Comparison of ENCODE assay signal across 37 mouse cellular contexts in genomic region chr2:164377478-164378426, GRCm38 (mm10). TPM values are rescaled to one million over a fixed set of nuclear protein-coding genes. Genes with fewer than 3 reads are reported as not detected.
DNase-seq lines count a peak whose midpoint lies in the region; ATAC-seq and TF ChIP-seq lines count a peak whose summit lies in the region.
"Had no signal": no experiment of that assay in that cellular context is flagged by ENCODE, and none has a peak within 500 bp of the region (broad histone marks: within the 10 kb centered on the region; RNA-seq: fewer than 3 reads in every experiment).

No protein-coding gene starts in this region.

- no peak for TF ChIP-seq CTCF in kidney, postnatal 0 days (IDR thresholded peaks at IDR 0.05; ENCODE audit: low read depth)
- TF ChIP-seq CTCF in bone marrow, adult 2 months (IDR thresholded peaks at IDR 0.05; ENCODE audit: control insufficient read depth, insufficient read depth, low read length): no peak
- no peak for TF ChIP-seq CTCF in thymus, adult 2 months (IDR thresholded peaks at IDR 0.05; ENCODE audit: borderline replicate concordance, control insufficient read depth, extremely low read depth, insufficient read depth, low read length, poor library complexity)

- H3K4me1 ChIP-seq in kidney, postnatal 0 days (replicated peaks; ENCODE audit: insufficient read depth, low read length): no peaks in the 10 kb centered on the region
- H3K4me1 ChIP-seq in bone marrow, adult 2 months (ENCODE audit: control insufficient read depth, insufficient read depth, low read length): peaks cover 6% of the 10 kb centered on the region
- no peaks in the 10 kb centered on the region for H3K4me1 ChIP-seq in thymus, adult 2 months (replicated peaks; ENCODE audit: control insufficient read depth, insufficient read depth, low read length)
- H3K4me1 ChIP-seq: embryonic facial prominence, embryonic 12.5 days; forebrain, embryonic 10.5 days; hindbrain, embryonic 15.5 days; limb, embryonic 15.5 days; neural tube, embryonic 12.5 days had no signal

- intact Hi-C loops in gastrocnemius, postnatal 14 days (cut with DNase I; ENCODE audit: low total_unique reads): no loop called here

- H3K9me3 ChIP-seq in kidney, postnatal 0 days (replicated peaks; ENCODE audit: low read length): no peaks in the 10 kb centered on the region
- H3K9me3 ChIP-seq: embryonic facial prominence, embryonic 12.5 days; forebrain, embryonic 10.5 days; hindbrain, embryonic 15.5 days; limb, embryonic 15.5 days; neural tube, embryonic 12.5 days had no signal

- ATAC-seq in kidney, postnatal 0 days (replicated peaks; ENCODE audit: low FRiP score, low read depth): no peak
- 0 out of 2 replicates have a peak, but pooled peaks have one; percentile 14 for ATAC-seq in megakaryocyte-erythroid progenitor cell, adult 5-6 weeks (replicated peaks; ENCODE audit: low FRiP score, low TSS enrichment, poor library complexity, severe bottlenecking)
- ATAC-seq: forebrain, embryonic 16.5 days; inflammation-experienced regulatory T-cells, adult 6 months had no signal

- H3K36me3 ChIP-seq in kidney, postnatal 0 days (ENCODE audit: insufficient read depth, low read length): no peaks in the 10 kb centered on the region
- no peaks in the 10 kb centered on the region for H3K36me3 ChIP-seq in thymus, adult 2 months (ENCODE audit: control insufficient read depth, insufficient read depth, low read length)
- H3K36me3 ChIP-seq: embryonic facial prominence, embryonic 12.5 days; forebrain, embryonic 10.5 days; hindbrain, embryonic 15.5 days; limb, embryonic 15.5 days; neural tube, embryonic 12.5 days had no signal

- TF ChIP-seq POLR2A in bone marrow, adult 2 months (IDR thresholded peaks at IDR 0.05; ENCODE audit: borderline replicate concordance, control insufficient read depth, low read depth, low read length): no peak
- TF ChIP-seq POLR2A in thymus, adult 2 months (IDR thresholded peaks at IDR 0.05; ENCODE audit: control insufficient read depth, extremely low read depth, insufficient read depth, low read length, poor library complexity): no peak

- no peak overlapping the region for H3K27ac ChIP-seq in kidney, postnatal 0 days
- peak overlapping the region; percentile 75 for H3K27ac ChIP-seq in bone marrow, adult 2 months (ENCODE audit: control insufficient read depth, insufficient read depth, low read depth, low read length, poor library complexity)
- H3K27ac ChIP-seq in thymus, adult 2 months (ENCODE audit: control insufficient read depth, insufficient read depth, low read length): no peak overlapping the region
- H3K27ac ChIP-seq: embryonic facial prominence, embryonic 12.5 days; forebrain, embryonic 10.5 days; hindbrain, embryonic 15.5 days; layer of hippocampus, adult 2 months; limb, embryonic 15.5 days; liver, embryonic 14.5 days; neural tube, embryonic 12.5 days had no signal

- no peak overlapping the region for H3K4me3 ChIP-seq in kidney, postnatal 0 days (replicated peaks; ENCODE audit: low read depth, low read length)
- H3K4me3 ChIP-seq in bone marrow, adult 2 months (replicated peaks; ENCODE audit: control insufficient read depth, low read depth, low read length): no peak overlapping the region
- no peak overlapping the region for H3K4me3 ChIP-seq in thymus, adult 2 months (ENCODE audit: control insufficient read depth, insufficient read depth, low read length)
- H3K4me3 ChIP-seq: embryonic facial prominence, embryonic 12.5 days; forebrain, embryonic 10.5 days; hindbrain, embryonic 15.5 days; layer of hippocampus, adult 2 months; limb, embryonic 15.5 days; neural tube, embryonic 12.5 days had no signal

- H3K9ac ChIP-seq in kidney, postnatal 0 days (ENCODE audit: low read depth, low read length): no peak overlapping the region
- H3K9ac ChIP-seq: embryonic facial prominence, embryonic 12.5 days; hindbrain, embryonic 15.5 days; limb, embryonic 15.5 days; liver, embryonic 14.5 days; lung, embryonic 14.5 days; neural tube, embryonic 12.5 days had no signal

- DNase-seq in kidney, postnatal 0 days (ENCODE audit: low spot score): peak; percentile 30
- DNase-seq in kidney, postnatal 4 days: no peak
- peak; percentile 77 for DNase-seq in 3T3-L1 (ENCODE audit: low read depth, low spot score)
- DNase-seq in adrenal gland, postnatal 36 days: no peak
- no peak for DNase-seq in thymus, adult 2 months
- no peak for DNase-seq in gastrocnemius, postnatal 14 days
- DNase-seq: adrenal gland, postnatal 10 days; cerebellum, adult 11-12 months; cerebellum, adult 9-11 months; embryo, embryonic 11 days; gastrocnemius, postnatal 10 days; heart, adult 18-20 months; kidney, adult 11 months; kidney, postnatal 25 days; left cerebral cortex, postnatal 4 days; lung, embryonic 14.5 days; lung, postnatal 14 days; midbrain, embryonic 14.5 days; thymus, postnatal 36 days had no signal

- 79% methylated on average over 15 of the region's 15 CpGs for WGBS in kidney, postnatal 0 days
- WGBS in bone marrow, adult 2 months: 65% methylated on average over 15 of the region's 15 CpGs
- 91% methylated on average over 15 of the region's 15 CpGs for WGBS in thymus, adult 2 months

- H3K4me2 ChIP-seq in kidney, postnatal 0 days (ENCODE audit: low read length): no peak overlapping the region
- H3K4me2 ChIP-seq: embryonic facial prominence, embryonic 12.5 days; heart, embryonic 11.5 days; hindbrain, embryonic 15.5 days; limb, embryonic 15.5 days; lung, embryonic 14.5 days; neural tube, embryonic 12.5 days had no signal

- H3K27me3 ChIP-seq in kidney, postnatal 0 days (ENCODE audit: insufficient read depth, low read length): no peaks in the 10 kb centered on the region
- H3K27me3 ChIP-seq in thymus, adult 2 months (ENCODE audit: control insufficient read depth, insufficient read depth, low read length): no peaks in the 10 kb centered on the region
- H3K27me3 ChIP-seq: embryonic facial prominence, embryonic 12.5 days; hindbrain, embryonic 15.5 days; limb, embryonic 15.5 days; neural tube, embryonic 12.5 days had no signal

RNA-seq across cellular contexts. Expression of gene Slpi, which starts 11.1 kb away (rescaled TPM):
- 4.8 and 9.6 TPM in 2 replicates for polyA plus RNA-seq in kidney, postnatal 0 days (2015; fragmentation: Nextera tagmentation; extraction: Ambion mirVana)
- polyA plus RNA-seq in bone marrow, adult 2 months (2011; ENCODE audit: insufficient read depth, insufficient read length, low replicate concordance, missing spikeins): 48.8 and 108 TPM in 2 replicates
- total RNA-seq in megakaryocyte-erythroid progenitor cell, adult 5-6 weeks (2014; fragmentation: Nextera tagmentation): not detected in 2 replicates
- not detected in 2 replicates for total RNA-seq in megakaryocyte-erythroid progenitor cell, adult 5-6 weeks (2017)
- 10 to 100 TPM; 17.0 to 18.0 TPM for total RNA-seq in adrenal gland, postnatal 36 days (2021)
- 4.9 and 7.5 TPM in 2 replicates for polyA plus RNA-seq in thymus, adult 2 months (2012; rRNA removed)
- total RNA-seq in gastrocnemius, postnatal 14 days (2021): under 1 TPM; 0.64 to 0.66 TPM
- polyA plus RNA-seq: forebrain, embryonic 16.5 days; kidney, embryonic 14.5 days; midbrain, embryonic 14.5 days; neural tube, embryonic 12.5 days had no signal

RNA-seq across cellular contexts. Expression of gene Rbpjl, which starts 25.2 kb away (rescaled TPM):
- polyA plus RNA-seq in kidney, postnatal 0 days (2015; fragmentation: Nextera tagmentation; extraction: Ambion mirVana): not detected in 2 replicates
- polyA plus RNA-seq in bone marrow, adult 2 months (2011; ENCODE audit: insufficient read depth, insufficient read length, low replicate concordance, missing spikeins): not detected in 2 replicates
- not detected in 2 replicates for total RNA-seq in megakaryocyte-erythroid progenitor cell, adult 5-6 weeks (2014; fragmentation: Nextera tagmentation)
- not detected in 2 replicates for total RNA-seq in megakaryocyte-erythroid progenitor cell, adult 5-6 weeks (2017)
- total RNA-seq in adrenal gland, postnatal 36 days (2021): not detected
- 0.24 TPM in 1 of 2 replicates, not detected in the other for polyA plus RNA-seq in thymus, adult 2 months (2012; rRNA removed)
- under 1 TPM in 1 of 2 experiments, not detected in 1; 0.07 TPM for total RNA-seq in gastrocnemius, postnatal 14 days (2021)
- total RNA-seq: heart, adult 18-20 months; hematopoietic stem cell, adult 5-6 weeks had no signal
- polyA plus RNA-seq: forebrain, embryonic 10.5 days; inflammation-experienced regulatory T-cells, adult 6 months; kidney, embryonic 14.5 days; midbrain, embryonic 14.5 days had no signal

RNA-seq across cellular contexts. Expression of gene Matn4, which starts 27.2 kb away (rescaled TPM):
- 0.46 and 0.62 TPM in 2 replicates for polyA plus RNA-seq in kidney, postnatal 0 days (2015; fragmentation: Nextera tagmentation; extraction: Ambion mirVana)
- polyA plus RNA-seq in bone marrow, adult 2 months (2011; ENCODE audit: insufficient read depth, insufficient read length, low replicate concordance, missing spikeins): 0.86 and 1.2 TPM in 2 replicates
- not detected in 2 replicates for total RNA-seq in megakaryocyte-erythroid progenitor cell, adult 5-6 weeks (2014; fragmentation: Nextera tagmentation)
- 0.09 TPM in 1 of 2 replicates, not detected in the other for total RNA-seq in megakaryocyte-erythroid progenitor cell, adult 5-6 weeks (2017)
- total RNA-seq in adrenal gland, postnatal 36 days (2021): 1 to 10 TPM in 1 of 2 experiments, under 1 TPM in 1; 0.92 to 1.4 TPM
- 0.82 and 0.93 TPM in 2 replicates for polyA plus RNA-seq in thymus, adult 2 months (2012; rRNA removed)
- 1 to 10 TPM; 3.7 to 5.4 TPM for total RNA-seq in gastrocnemius, postnatal 14 days (2021)
- total RNA-seq: hematopoietic stem cell, adult 5-6 weeks had no signal
- polyA plus RNA-seq: forebrain, embryonic 10.5 days; midbrain, embryonic 14.5 days had no signal

RNA-seq across cellular contexts. Expression of gene Svs5, which starts 45.2 kb away (rescaled TPM):
- not detected in 2 replicates for polyA plus RNA-seq in kidney, postnatal 0 days (2015; fragmentation: Nextera tagmentation; extraction: Ambion mirVana)
- not detected in 2 replicates for polyA plus RNA-seq in bone marrow, adult 2 months (2011; ENCODE audit: insufficient read depth, insufficient read length, low replicate concordance, missing spikeins)
- not detected in 2 replicates for total RNA-seq in megakaryocyte-erythroid progenitor cell, adult 5-6 weeks (2014; fragmentation: Nextera tagmentation)
- total RNA-seq in megakaryocyte-erythroid progenitor cell, adult 5-6 weeks (2017): not detected in 2 replicates
- 1 to 10 TPM; 2.7 to 4.3 TPM for total RNA-seq in adrenal gland, postnatal 36 days (2021)
- not detected in 2 replicates for polyA plus RNA-seq in thymus, adult 2 months (2012; rRNA removed)
- not detected for total RNA-seq in gastrocnemius, postnatal 14 days (2021)
- total RNA-seq: gastrocnemius, postnatal 10 days; heart, adult 18-20 months; hematopoietic stem cell, adult 5-6 weeks; layer of hippocampus, adult 2 months; layer of hippocampus, postnatal 25 days; left cerebral cortex, adult 8-10 months; left cerebral cortex, postnatal 4 days had no signal
- polyA plus RNA-seq: embryonic facial prominence, embryonic 12.5 days; forebrain, embryonic 10.5 days; forebrain, embryonic 16.5 days; heart, embryonic 11.5 days; heart, embryonic 16.5 days; hindbrain, embryonic 15.5 days; inflammation-experienced regulatory T-cells, adult 6 months; kidney, embryonic 14.5 days; limb, embryonic 15.5 days; liver, embryonic 14.5 days; lung, embryonic 14.5 days; midbrain, embryonic 14.5 days; neural tube, embryonic 12.5 days; stomach, embryonic 14.5 days had no signal

Comparison
In these comparisons a context has a peak if more than half of its experiments do, and no peak if none do; other contexts are left out.
1. DNase-seq: peak in kidney, postnatal 0 days (single experiment) and 3T3-L1 (single experiment); none in kidney, postnatal 4 days (0 of 2), adrenal gland, postnatal 36 days (0 of 2), thymus, adult 2 months (single experiment) and gastrocnemius, postnatal 14 days (single experiment).
2. RNA of gene Slpi, which starts 11.1 kb away (total RNA-seq): 17.0 to 18.0 TPM in adrenal gland, postnatal 36 days; 0.64 to 0.66 TPM in gastrocnemius, postnatal 14 days and not detected in megakaryocyte-erythroid progenitor cell, adult 5-6 weeks; every median in the first group is over 10 times any median in the second.